Mouse (Mus musculus) embryonic facial prominence, embryonic 10.5 days (tissue): Measurements from ENCODE around the gene C87436. TPM values are rescaled to one million over a fixed set of nuclear protein-coding genes. Genes with fewer than 3 reads are reported as not detected.

ENCODE experiments used
- DNase-seq: peaks from one replicate; pipeline ENCODE4 v3.0.0-alpha.2; 2017; ENCODE audit warnings: low spot score
- H3K27ac ChIP-seq: fragments of 300-500 bp; sonication (generic); replicated peaks from 2 replicates; pipeline ENCODE4 v1.5.1; 2016; ENCODE audit warnings: mild to moderate bottlenecking
- H3K27me3 ChIP-seq: fragments of 300-500 bp; sonication (generic); replicated peaks from 2 replicates; pipeline ENCODE4 v1.6.1; 2016; ENCODE audit warnings: low read depth, mild to moderate bottlenecking; ENCODE audit not compliant: poor library complexity, severe bottlenecking
- H3K36me3 ChIP-seq: fragments of 300-500 bp; sonication (generic); replicated peaks from 2 replicates; pipeline ENCODE4 v1.6.1; 2016; ENCODE audit warnings: mild to moderate bottlenecking, moderate library complexity
- H3K4me1 ChIP-seq: fragments of 300-500 bp; sonication (generic); 2 replicates; pipeline ENCODE4 v1.6.1; 2016
- H3K4me3 ChIP-seq: fragments of 300-500 bp; sonication (generic); 2 replicates; pipeline ENCODE4 v1.5.1; 2016; ENCODE audit warnings: mild to moderate bottlenecking, moderate library complexity
- H3K9me3 ChIP-seq: fragments of 300-500 bp; sonication (generic); 2 replicates; pipeline ENCODE4 v1.6.1; 2016; ENCODE audit warnings: mild to moderate bottlenecking
- WGBS: fragments of 180-500 bp; shearing (Covaris S2); methylation state at CpG from one replicate; pipeline ENCODE4 v1.1.7; 2016; 5-methylcytosine and 5-hydroxymethylcytosine counted together
- polyA plus RNA-seq: library from polyadenylated mRNA; unstranded; fragments of >200 nt; fragmentation: Nextera tagmentation; extraction: Ambion mirVana; gene quantifications from 2 replicates; pipeline ENCODE4 v1.2.1, GENCODE M21; 2016

C87436 gene
- 22.6 and 25.1 TPM in 2 replicates for polyA plus RNA-seq

GRCm38 (mm10) chr6:86438272-86439118 lies at the start of gene C87436:
Gene C87436 (plus strand): TSS chr6:86438374.
- DNase-seq, result peak; percentile 95
- H3K9me3 ChIP-seq, result no peaks in the 10 kb centered on the region
- H3K27ac ChIP-seq, result peak within 1 kb of the TSS; percentile 95
- H3K36me3 ChIP-seq, result peaks cover 51% of the 10 kb centered on the region
- no peaks in the 10 kb centered on the region for H3K27me3 ChIP-seq
- H3K4me3 ChIP-seq, result peak within 1 kb of the TSS; percentile 91
- peaks cover 7% of the 10 kb centered on the region for H3K4me1 ChIP-seq
- WGBS, result under 1% methylated on average over 59 of the region's 59 CpGs

GRCm38 (mm10) chr6:86388461-86388860 lies 49.7 kb upstream of the C87436 start:
- H3K36me3 ChIP-seq, result peaks cover 82% of the 10 kb centered on the region
- no peak overlapping the region for H3K27ac ChIP-seq
- no peaks in the 10 kb centered on the region for H3K4me1 ChIP-seq
- no peak for DNase-seq
- no peaks in the 10 kb centered on the region for H3K9me3 ChIP-seq
- 84% methylated on average over 18 of the region's 18 CpGs for WGBS
- no peaks in the 10 kb centered on the region for H3K27me3 ChIP-seq
- no peak overlapping the region for H3K4me3 ChIP-seq

- Histone ChIP-seq H3K4me1 (peaks cover 17% of the 10 kb centered on the region), H3K4me3 (no peak overlapping the region), H3K9me3 (no peaks in the 10 kb centered on the region), H3K27me3 (no peaks in the 10 kb centered on the region), H3K27ac (no peak overlapping the region), H3K36me3 (peaks cover 80% of the 10 kb centered on the region)
- DNase-seq, result no peak
- 94% methylated on average over 5 of the region's 5 CpGs for WGBS
Measured at GRCm38 (mm10) chr6:86391326-86391725, 46.8 kb upstream of the C87436 start.

- Histone ChIP-seq H3K27me3 (no peaks in the 10 kb centered on the region), H3K36me3 (peaks cover 62% of the 10 kb centered on the region), H3K4me3 (no peak overlapping the region), H3K9me3 (no peaks in the 10 kb centered on the region), H3K27ac (no peak overlapping the region), H3K4me1 (peaks cover 27% of the 10 kb centered on the region)
- 88% methylated on average over 1 of the region's 1 CpGs for WGBS
- no peak for DNase-seq
Measured at GRCm38 (mm10) chr6:86393187-86393586, 45.0 kb upstream of the C87436 start.

- 89% methylated on average over 17 of the region's 17 CpGs for WGBS
- DNase-seq, result no peak
- Histone ChIP-seq H3K9me3 (no peaks in the 10 kb centered on the region), H3K27ac (no peak overlapping the region), H3K27me3 (no peaks in the 10 kb centered on the region), H3K4me3 (no peak overlapping the region), H3K4me1 (peaks cover 27% of the 10 kb centered on the region), H3K36me3 (peaks cover 52% of the 10 kb centered on the region)
Measured at GRCm38 (mm10) chr6:86394078-86394720, 44.0 kb upstream of the C87436 start.

GRCm38 (mm10) chr6:86395021-86395420 lies 43.2 kb upstream of the C87436 start:
- WGBS, result 92% methylated on average over 9 of the region's 9 CpGs
- Histone ChIP-seq H3K9me3 (no peaks in the 10 kb centered on the region), H3K27ac (no peak overlapping the region), H3K4me3 (peak overlapping the region; percentile 85; the same call in 1 of the 2 replicates), H3K36me3 (peaks cover 44% of the 10 kb centered on the region), H3K27me3 (no peaks in the 10 kb centered on the region), H3K4me1 (peaks cover 27% of the 10 kb centered on the region)
- DNase-seq, result no peak

GRCm38 (mm10) chr6:86395969-86396368 lies 42.2 kb upstream of the C87436 start:
- Histone ChIP-seq H3K9me3 (no peaks in the 10 kb centered on the region), H3K27me3 (no peaks in the 10 kb centered on the region), H3K36me3 (peaks cover 34% of the 10 kb centered on the region), H3K4me3 (peak overlapping the region; percentile 85), H3K27ac (peak overlapping the region; percentile 85), H3K4me1 (peaks cover 30% of the 10 kb centered on the region)
- DNase-seq, result no peak
- 46% methylated on average over 10 of the region's 10 CpGs for WGBS

GRCm38 (mm10) chr6:86396581-86397256 lies 41.5 kb upstream of the C87436 start, which contains the start of gene Pcyox1:
Gene Pcyox1 (minus strand): TSS chr6:86397154.
- peak within 1 kb of the TSS; percentile 85 for H3K27ac ChIP-seq
- WGBS, result under 1% methylated on average over 51 of the region's 51 CpGs
- no peaks in the 10 kb centered on the region for H3K27me3 ChIP-seq
- peak within 1 kb of the TSS; percentile 85 for H3K4me3 ChIP-seq
- DNase-seq, result peak; percentile 92
- no peaks in the 10 kb centered on the region for H3K9me3 ChIP-seq
- peaks cover 27% of the 10 kb centered on the region for H3K36me3 ChIP-seq
- peaks cover 31% of the 10 kb centered on the region for H3K4me1 ChIP-seq

- DNase-seq, result no peak
- H3K27ac ChIP-seq, result peak overlapping the region; percentile 85
- WGBS, result 7% methylated on average over 14 of the region's 14 CpGs
Measured at GRCm38 (mm10) chr6:86397257-86397980, 40.8 kb upstream of the C87436 start.

GRCm38 (mm10) chr6:86398986-86399385 lies 39.2 kb upstream of the C87436 start:
- Histone ChIP-seq H3K9me3 (no peaks in the 10 kb centered on the region), H3K36me3 (peaks cover 6% of the 10 kb centered on the region), H3K27ac (no peak overlapping the region), H3K27me3 (no peaks in the 10 kb centered on the region), H3K4me1 (peaks cover 31% of the 10 kb centered on the region), H3K4me3 (no peak overlapping the region)
- no peak for DNase-seq
- WGBS, result 80% methylated on average over 2 of the region's 2 CpGs

More at GRCm38 (mm10) chr6:86397257-86397980, 40.8 kb upstream of the C87436 start:
- Histone ChIP-seq H3K4me3 (peak overlapping the region; percentile 85), H3K4me1 (peaks cover 31% of the 10 kb centered on the region), H3K27me3 (no peaks in the 10 kb centered on the region), H3K36me3 (peaks cover 20% of the 10 kb centered on the region), H3K9me3 (no peaks in the 10 kb centered on the region)

GRCm38 (mm10) chr6:86399995-86400394 lies 38.2 kb upstream of the C87436 start:
- 83% methylated on average over 2 of the region's 2 CpGs for WGBS
- H3K4me1 ChIP-seq, result peaks cover 27% of the 10 kb centered on the region
- DNase-seq, result no peak
- H3K27ac ChIP-seq, result no peak overlapping the region
- no peaks in the 10 kb centered on the region for H3K27me3 ChIP-seq
- no peaks in the 10 kb centered on the region for H3K9me3 ChIP-seq
- no peak overlapping the region for H3K4me3 ChIP-seq
- no peaks in the 10 kb centered on the region for H3K36me3 ChIP-seq

- peak overlapping the region; percentile 46 for H3K4me3 ChIP-seq
- no peaks in the 10 kb centered on the region for H3K9me3 ChIP-seq
- H3K27ac ChIP-seq, result 0 out of 2 replicates have a peak overlapping the region, but pooled peaks have one; percentile 25
- peaks cover 19% of the 10 kb centered on the region for H3K4me1 ChIP-seq
- 7% methylated on average over 9 of the region's 9 CpGs for WGBS
- H3K36me3 ChIP-seq, result no peaks in the 10 kb centered on the region
- DNase-seq, result peak; percentile 80
- no peaks in the 10 kb centered on the region for H3K27me3 ChIP-seq
Measured at GRCm38 (mm10) chr6:86400972-86401371, 37.2 kb upstream of the C87436 start.
